Comparison of ENCODE assay signal across 24 mouse cellular contexts in genomic region chr14:17751911-17752310, GRCm38 (mm10).
A peak's percentile ranks its signal among the peaks of the same experiment; 100 is the strongest.
DNase-seq lines count a peak whose midpoint lies in the region; ATAC-seq and TF ChIP-seq lines count a peak whose summit lies in the region.
"Had no signal": no experiment of that assay in that cellular context is flagged by ENCODE, and none has a peak within 500 bp of the region (broad histone marks: within the 10 kb centered on the region; RNA-seq: fewer than 3 reads in every experiment).

No protein-coding gene starts in this region.

- DNase-seq in hindbrain, postnatal 0 days (ENCODE audit: low spot score), result no peak
- DNase-seq in kidney, adult 8-10 months, result no peak
- DNase-seq in G1E (ENCODE audit: low spot score), result no peak
- DNase-seq in left cerebral cortex, postnatal 25 days (ENCODE audit: low spot score in 2 of 2), result no peak
- DNase-seq in layer of hippocampus, postnatal 10 days (ENCODE audit: low spot score in 2 of 2), result no peak
- DNase-seq: adrenal gland, adult 8-10 months; adrenal gland, postnatal 14 days; adrenal gland, postnatal 36 days; cerebellum, adult 11 months; cerebellum, adult 18-20 months; cerebellum, adult 8-10 months; cerebellum, adult 9-11 months; cerebellum, postnatal 14 days; cerebellum, postnatal 36 days; embryo, embryonic 11 days; forebrain, postnatal 0 days had no signal

- 97% methylated on average over 1 of the region's 1 CpGs for WGBS in hindbrain, embryonic 16.5 days
- 94% methylated on average over 1 of the region's 1 CpGs for WGBS in hindbrain, postnatal 0 days
- 52% methylated on average over 1 of the region's 1 CpGs for WGBS in kidney, embryonic 15.5 days

- ATAC-seq in hindbrain, embryonic 16.5 days, result peak; percentile 42; the same call in 1 of the 2 replicates
- no peak for ATAC-seq in hindbrain, postnatal 0 days
- peak; percentile 84 for ATAC-seq in kidney, embryonic 15.5 days (replicated peaks; ENCODE audit: low FRiP score)
- 0 out of 2 replicates have a peak, but pooled peaks have one; percentile 15 for ATAC-seq in G1E (ENCODE audit: extremely low read depth, insufficient number of reproducible peaks, low FRiP score, poor library complexity, severe bottlenecking)
- ATAC-seq: activated CD4-positive, CD25-positive, alpha-beta regulatory T cell, adult 4 months; forebrain, embryonic 13.5 days; forebrain, embryonic 15.5 days; forebrain, postnatal 0 days; Patski had no signal

- no peaks in the 10 kb centered on the region for H3K4me1 ChIP-seq in hindbrain, embryonic 16.5 days (ENCODE audit: control insufficient read depth, insufficient read depth, low read depth, low read length)
- no peaks in the 10 kb centered on the region for H3K4me1 ChIP-seq in hindbrain, postnatal 0 days (ENCODE audit: insufficient read depth, low read length)
- H3K4me1 ChIP-seq in kidney, embryonic 15.5 days, result no peaks in the 10 kb centered on the region
- peaks cover 16% of the 10 kb centered on the region for H3K4me1 ChIP-seq in G1E (ENCODE audit: insufficient read depth, low read depth, low read length)
- H3K4me1 ChIP-seq in brown adipose tissue, adult 24 weeks (ENCODE audit: control insufficient read depth, insufficient read depth, insufficient read length, low read length), result peaks cover 15% of the 10 kb centered on the region
- H3K4me1 ChIP-seq: embryonic facial prominence, embryonic 12.5 days; forebrain, embryonic 15.5 days had no signal

- intact Hi-C loops in left cerebral cortex, postnatal 25 days (cut with DNase I), result no loop called here

- H3K9me3 ChIP-seq in hindbrain, embryonic 16.5 days (ENCODE audit: control insufficient read depth, low read length), result no peaks in the 10 kb centered on the region
- no peaks in the 10 kb centered on the region for H3K9me3 ChIP-seq in hindbrain, postnatal 0 days (ENCODE audit: low read length)
- H3K9me3 ChIP-seq in kidney, embryonic 15.5 days (replicated peaks), result no peaks in the 10 kb centered on the region
- no peaks in the 10 kb centered on the region for H3K9me3 ChIP-seq in G1E (replicated peaks)
- H3K9me3 ChIP-seq: embryonic facial prominence, embryonic 12.5 days; forebrain, embryonic 13.5 days; forebrain, embryonic 15.5 days had no signal

- no peaks in the 10 kb centered on the region for H3K27me3 ChIP-seq in hindbrain, embryonic 16.5 days (replicated peaks; ENCODE audit: control insufficient read depth, insufficient read depth, low read length)
- no peaks in the 10 kb centered on the region for H3K27me3 ChIP-seq in hindbrain, postnatal 0 days (ENCODE audit: insufficient read depth, low read length)
- no peaks in the 10 kb centered on the region for H3K27me3 ChIP-seq in kidney, embryonic 15.5 days
- H3K27me3 ChIP-seq in G1E (ENCODE audit: insufficient read depth, low read length), result no peaks in the 10 kb centered on the region
- H3K27me3 ChIP-seq: embryonic facial prominence, embryonic 12.5 days; forebrain, embryonic 13.5 days; forebrain, embryonic 15.5 days; Patski had no signal

- no peaks in the 10 kb centered on the region for H3K36me3 ChIP-seq in hindbrain, embryonic 16.5 days (ENCODE audit: control insufficient read depth, insufficient read depth, low read length)
- H3K36me3 ChIP-seq in hindbrain, postnatal 0 days (ENCODE audit: insufficient read depth, low read length), result no peaks in the 10 kb centered on the region
- H3K36me3 ChIP-seq in kidney, embryonic 15.5 days, result no peaks in the 10 kb centered on the region
- peaks cover 7% of the 10 kb centered on the region for H3K36me3 ChIP-seq in G1E (replicated peaks)
- H3K36me3 ChIP-seq: embryonic facial prominence, embryonic 12.5 days; forebrain, embryonic 15.5 days had no signal

- H3K4me3 ChIP-seq in hindbrain, embryonic 16.5 days (ENCODE audit: low read length), result no peak overlapping the region
- no peak overlapping the region for H3K4me3 ChIP-seq in hindbrain, postnatal 0 days (ENCODE audit: low read length)
- H3K4me3 ChIP-seq in kidney, embryonic 15.5 days (replicated peaks), result no peak overlapping the region
- H3K4me3 ChIP-seq in G1E (ENCODE audit: low read depth, low read length), result no peak overlapping the region
- H3K4me3 ChIP-seq in brown adipose tissue, adult 24 weeks (ENCODE audit: insufficient read depth, low read depth, low read length), result no peak overlapping the region
- H3K4me3 ChIP-seq: embryonic facial prominence, embryonic 12.5 days; forebrain, embryonic 13.5 days; forebrain, embryonic 15.5 days had no signal

- no peak overlapping the region for H3K4me2 ChIP-seq in hindbrain, embryonic 16.5 days (ENCODE audit: low read length)
- no peak overlapping the region for H3K4me2 ChIP-seq in hindbrain, postnatal 0 days (ENCODE audit: low read depth, low read length)
- no peak overlapping the region for H3K4me2 ChIP-seq in kidney, embryonic 15.5 days
- H3K4me2 ChIP-seq: embryonic facial prominence, embryonic 12.5 days; forebrain, embryonic 13.5 days; forebrain, embryonic 15.5 days had no signal

- H3K27ac ChIP-seq in hindbrain, embryonic 16.5 days (ENCODE audit: low read depth, low read length), result no peak overlapping the region
- no peak overlapping the region for H3K27ac ChIP-seq in hindbrain, postnatal 0 days
- no peak overlapping the region for H3K27ac ChIP-seq in kidney, embryonic 15.5 days
- 0 out of 2 replicates have a peak overlapping the region, but pooled peaks have one; percentile 16 for H3K27ac ChIP-seq in brown adipose tissue, adult 24 weeks (replicated peaks; ENCODE audit: low read depth, low read length)
- H3K27ac ChIP-seq: embryonic facial prominence, embryonic 12.5 days; forebrain, embryonic 13.5 days; forebrain, embryonic 15.5 days had no signal

- H3K9ac ChIP-seq in hindbrain, embryonic 16.5 days (ENCODE audit: low read depth, low read length), result no peak overlapping the region
- H3K9ac ChIP-seq in hindbrain, postnatal 0 days (replicated peaks; ENCODE audit: low read length), result no peak overlapping the region
- H3K9ac ChIP-seq in kidney, embryonic 15.5 days, result no peak overlapping the region
- H3K9ac ChIP-seq: embryonic facial prominence, embryonic 12.5 days; forebrain, embryonic 13.5 days; forebrain, embryonic 15.5 days; forebrain, postnatal 0 days had no signal

- no peak for TF ChIP-seq CTCF in hindbrain, postnatal 0 days (IDR thresholded peaks at IDR 0.05; ENCODE audit: low read depth)
- TF ChIP-seq CTCF in G1E (IDR thresholded peaks at IDR 0.05; ENCODE audit: low read depth, low read length), result no peak
